Mouse (Mus musculus) stomach, embryonic 16.5 days (tissue): ENCODE measurements at regions not wholly inside any gene's neighbourhood (a gene's known extent, or its start where the extent isn't known, plus 50 kb on each side); places are given as distances from the start of the nearest gene placed in this dataset.

Experiments used
- ATAC-seq: fragments of 200-750 bp; cut with Nextera tagmentation; 2 replicates; pipeline ENCODE4 v1.8.0; 2017; ENCODE audit warnings: moderate number of reproducible peaks, moderate TSS enrichment; ENCODE audit not compliant: insufficient read depth, low FRiP score
- H3K27ac ChIP-seq: fragments of 300-500 bp; sonication (generic); 2 replicates; pipeline ENCODE4 v1.5.1; 2014; ENCODE audit warnings: low read length
- H3K27me3 ChIP-seq: fragments of 300-500 bp; sonication (generic); 2 replicates; pipeline ENCODE4 v1.6.1; 2014; ENCODE audit warnings: low read length, control low read depth, mixed read lengths; ENCODE audit not compliant: control insufficient read depth, insufficient read depth
- H3K36me3 ChIP-seq: fragments of 300-500 bp; sonication (generic); 2 replicates; pipeline ENCODE4 v1.6.1; 2014; ENCODE audit warnings: low read length; ENCODE audit not compliant: control insufficient read depth, insufficient read depth
- H3K4me1 ChIP-seq: fragments of 300-500 bp; sonication (generic); 2 replicates; pipeline ENCODE4 v1.6.1; 2014; ENCODE audit warnings: low read length, control low read depth, mixed read lengths; ENCODE audit not compliant: control insufficient read depth, insufficient read depth
- H3K4me2 ChIP-seq: fragments of 300-500 bp; sonication (generic); 2 replicates; pipeline ENCODE4 v1.6.1; 2014; ENCODE audit warnings: low read depth, low read length, mixed read lengths
- H3K4me3 ChIP-seq: fragments of 300-500 bp; sonication (generic); replicated peaks from 2 replicates; pipeline ENCODE4 v1.5.1; 2014; ENCODE audit warnings: mild to moderate bottlenecking, low read length
- H3K9ac ChIP-seq: fragments of 300-500 bp; sonication (generic); 2 replicates; pipeline ENCODE4 v1.6.1; 2014; ENCODE audit warnings: low read length
- H3K9me3 ChIP-seq: fragments of 300-500 bp; sonication (generic); replicated peaks from 2 replicates; pipeline ENCODE4 v1.6.1; 2016; ENCODE audit warnings: low read length, control low read depth; ENCODE audit not compliant: control insufficient read depth
- WGBS: fragments of 180-500 bp; shearing (Covaris S2); extraction: QIAGEN DNeasy Blood & Tissue Kit; methylation state at CpG from one replicate; pipeline ENCODE4 v1.1.7; 2014; 5-methylcytosine and 5-hydroxymethylcytosine counted together

DNA sequence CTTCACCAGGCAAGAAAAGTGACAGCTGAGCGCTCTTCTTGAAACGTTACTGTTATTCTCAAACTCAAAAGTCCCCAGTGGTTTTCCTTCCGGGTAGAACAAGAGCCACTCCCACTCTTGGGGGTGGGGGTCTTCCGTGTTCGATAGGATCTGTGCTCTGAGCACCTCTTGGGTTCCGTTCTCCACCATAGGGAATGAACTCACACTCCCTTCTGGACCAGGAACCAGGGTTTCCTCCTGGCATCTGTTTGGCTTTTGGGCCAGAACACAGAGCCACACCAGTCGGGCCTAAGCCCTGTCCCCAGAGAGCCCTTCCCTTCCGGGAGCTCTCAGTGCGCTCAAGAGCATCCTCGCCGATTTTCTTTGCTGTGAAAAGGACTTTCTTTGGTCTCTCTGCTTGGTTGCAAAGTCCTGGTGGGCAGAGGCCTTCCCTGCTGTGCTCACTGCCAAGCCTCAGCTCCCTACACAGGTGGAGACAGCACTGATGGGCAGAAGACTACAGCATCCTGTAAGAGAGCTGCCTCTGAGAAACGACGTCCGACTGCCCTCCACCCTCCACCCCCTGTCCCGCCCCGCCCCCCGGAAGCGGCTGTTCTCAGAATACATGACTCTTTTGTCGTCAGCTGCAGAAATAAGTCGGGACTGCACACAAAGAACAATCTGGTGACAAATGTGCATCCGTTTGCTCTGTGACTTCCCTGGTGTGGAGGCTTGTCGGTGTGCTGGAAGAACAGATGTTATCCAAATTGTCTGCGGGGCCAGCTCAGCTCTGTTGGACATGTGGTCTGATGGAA is 90.9 kb upstream of the Lef1 start:
- WGBS: 18% methylated on average over 23 of the region's 23 CpGs
- ATAC-seq: peak; percentile 62

GRCm38 (mm10) chr3:131017899-131018298 is 92.4 kb upstream of the Lef1 start:
- no peak for ATAC-seq
- no peak overlapping the region for H3K4me3 ChIP-seq
- H3K9me3 ChIP-seq: no peaks in the 10 kb centered on the region
- no peak overlapping the region for H3K4me2 ChIP-seq
- H3K4me1 ChIP-seq: no peaks in the 10 kb centered on the region; the same call in 1 of the 2 replicates
- no peak overlapping the region for H3K27ac ChIP-seq
- no peaks in the 10 kb centered on the region for H3K36me3 ChIP-seq
- H3K27me3 ChIP-seq: no peaks in the 10 kb centered on the region
- no peak overlapping the region for H3K9ac ChIP-seq
- 84% methylated on average over 9 of the region's 9 CpGs for WGBS

More for the DNA sequence above, 90.9 kb upstream of the Lef1 start:
- H3K4me3 ChIP-seq: peak overlapping the region; percentile 36
- H3K4me2 ChIP-seq: peak overlapping the region; percentile 54
- H3K36me3 ChIP-seq: no peaks in the 10 kb centered on the region
- no peaks in the 10 kb centered on the region for H3K9me3 ChIP-seq
- peak overlapping the region; percentile 62 for H3K9ac ChIP-seq
- H3K27me3 ChIP-seq: no peaks in the 10 kb centered on the region
- no peak overlapping the region for H3K27ac ChIP-seq
- no peaks in the 10 kb centered on the region; the same call in 1 of the 2 replicates for H3K4me1 ChIP-seq

GRCm38 (mm10) chr3:131016104-131016503 is 94.2 kb upstream of the Lef1 start:
- Histone ChIP-seq H3K4me2 (no peak overlapping the region), H3K9ac (no peak overlapping the region), H3K36me3 (no peaks in the 10 kb centered on the region), H3K27me3 (no peaks in the 10 kb centered on the region), H3K4me3 (no peak overlapping the region), H3K27ac (no peak overlapping the region), H3K4me1 (no peaks in the 10 kb centered on the region; the same call in 1 of the 2 replicates), H3K9me3 (no peaks in the 10 kb centered on the region)
- WGBS: 58% methylated on average over 10 of the region's 10 CpGs
- ATAC-seq: no peak

DNA sequence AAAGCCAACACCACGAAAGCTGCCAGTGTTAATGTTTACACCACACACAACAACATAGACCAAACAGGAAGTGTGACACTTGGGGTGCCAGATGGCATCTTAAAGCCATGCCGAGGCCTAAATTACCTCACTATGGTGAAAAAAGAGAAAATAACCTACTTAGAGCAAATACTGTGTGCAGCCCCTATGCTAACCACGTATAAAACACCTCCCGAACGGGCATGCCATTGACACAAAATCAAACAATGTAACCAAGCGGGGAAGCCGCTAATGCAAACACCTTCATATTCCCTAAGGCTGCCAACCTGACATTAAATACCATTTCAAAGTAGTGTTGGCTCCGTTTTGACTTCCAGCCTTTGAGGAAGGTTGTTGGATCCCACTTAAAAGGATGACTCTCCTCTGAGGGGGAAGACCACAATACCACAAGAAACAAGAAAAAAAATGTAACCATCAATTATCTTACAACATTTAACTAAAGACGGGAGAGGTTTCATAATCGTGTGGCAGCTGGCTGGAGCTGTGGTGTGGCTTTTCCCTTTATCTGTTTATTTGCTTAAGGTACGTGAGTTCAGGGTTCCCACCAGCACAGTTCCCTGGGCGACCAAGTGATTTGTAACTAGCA is 96.1 kb upstream of the Lef1 start:
- ATAC-seq: no peak
- H3K4me3 ChIP-seq: no peak overlapping the region
- H3K4me2 ChIP-seq: no peak overlapping the region
- H3K36me3 ChIP-seq: no peaks in the 10 kb centered on the region
- H3K27me3 ChIP-seq: no peaks in the 10 kb centered on the region
- no peak overlapping the region for H3K27ac ChIP-seq
- no peaks in the 10 kb centered on the region; the same call in 1 of the 2 replicates for H3K4me1 ChIP-seq
- H3K9me3 ChIP-seq: no peaks in the 10 kb centered on the region
- 45% methylated on average over 12 of the region's 12 CpGs for WGBS
- no peak overlapping the region for H3K9ac ChIP-seq

DNA sequence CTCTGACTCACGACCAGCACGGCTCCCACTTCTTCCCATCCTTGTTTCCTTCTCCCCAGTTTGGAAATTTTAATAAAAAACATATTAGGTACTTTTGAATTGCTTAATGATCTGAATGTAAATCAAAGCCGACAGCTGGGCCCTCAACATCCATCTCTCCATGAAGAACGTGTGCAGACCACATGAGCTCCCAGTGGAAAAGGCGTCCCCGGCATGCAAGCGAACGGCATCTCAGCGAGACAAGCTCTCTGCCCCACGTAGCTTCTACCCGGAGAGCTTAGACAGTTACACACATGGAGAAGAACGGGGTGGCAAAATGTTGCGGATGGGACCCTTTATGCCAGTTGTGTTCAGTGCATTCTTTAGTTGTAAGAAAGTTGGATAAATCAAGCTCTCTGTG is 109.6 kb upstream of the Lef1 start:
- no peaks in the 10 kb centered on the region for H3K9me3 ChIP-seq
- no peaks in the 10 kb centered on the region for H3K36me3 ChIP-seq
- H3K9ac ChIP-seq: no peak overlapping the region
- H3K4me3 ChIP-seq: no peak overlapping the region
- 78% methylated on average over 13 of the region's 13 CpGs for WGBS
- no peak overlapping the region for H3K27ac ChIP-seq
- no peak overlapping the region for H3K4me2 ChIP-seq
- H3K4me1 ChIP-seq: peaks cover 3% of the 10 kb centered on the region; the same call in 1 of the 2 replicates
- no peaks in the 10 kb centered on the region for H3K27me3 ChIP-seq
- no peak for ATAC-seq

DNA sequence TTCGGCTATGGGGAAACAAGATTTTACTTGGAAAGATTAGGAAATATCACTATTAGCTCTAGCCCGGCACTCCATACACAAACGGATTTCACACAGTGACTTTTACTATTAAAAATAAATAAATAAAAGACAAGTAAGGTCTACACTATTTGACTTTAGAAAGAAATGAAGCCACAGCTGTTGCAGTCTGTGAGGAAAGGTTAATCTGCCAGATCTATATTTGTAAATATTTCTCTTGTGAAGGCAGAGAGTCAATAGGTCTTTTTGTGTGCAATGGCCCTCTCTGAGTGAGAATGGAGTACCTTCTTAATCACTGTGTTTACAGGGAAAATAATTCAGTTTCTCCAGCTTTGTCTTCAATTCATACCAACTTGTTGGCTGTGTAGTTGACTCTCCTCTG is 110.0 kb upstream of the Lef1 start:
- ATAC-seq: no peak
- H3K27ac ChIP-seq: no peak overlapping the region
- H3K4me2 ChIP-seq: no peak overlapping the region
- no peaks in the 10 kb centered on the region for H3K9me3 ChIP-seq
- no peak overlapping the region for H3K4me3 ChIP-seq
- no peaks in the 10 kb centered on the region for H3K27me3 ChIP-seq
- H3K4me1 ChIP-seq: peaks cover 3% of the 10 kb centered on the region; the same call in 1 of the 2 replicates
- WGBS: 31% methylated on average over 3 of the region's 3 CpGs
- H3K9ac ChIP-seq: no peak overlapping the region
- H3K36me3 ChIP-seq: no peaks in the 10 kb centered on the region

DNA sequence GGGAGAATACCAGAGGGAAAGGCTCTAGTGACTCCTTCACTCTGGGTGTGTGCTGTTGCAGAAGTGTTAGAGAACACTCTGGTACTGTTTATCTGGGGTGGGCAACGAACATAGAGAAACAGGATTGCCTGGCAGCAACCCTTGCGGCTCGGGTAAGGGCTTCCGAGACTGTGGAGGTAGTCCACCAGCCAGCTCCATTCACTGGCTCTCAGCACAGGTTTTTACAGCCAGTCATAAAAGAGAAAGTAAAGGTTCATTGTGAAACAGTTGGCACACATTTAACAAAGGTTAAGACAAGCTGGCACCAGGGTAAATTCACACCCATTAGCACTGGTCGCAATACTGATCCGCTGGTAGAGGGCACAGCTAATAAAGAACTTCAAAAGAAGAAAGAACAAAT is 110.5 kb upstream of the Lef1 start:
- WGBS: 63% methylated on average over 6 of the region's 6 CpGs
- no peaks in the 10 kb centered on the region for H3K36me3 ChIP-seq
- H3K27ac ChIP-seq: no peak overlapping the region; the same call in 1 of the 2 replicates
- no peak overlapping the region for H3K9ac ChIP-seq
- H3K27me3 ChIP-seq: no peaks in the 10 kb centered on the region
- ATAC-seq: no peak
- H3K9me3 ChIP-seq: no peaks in the 10 kb centered on the region
- H3K4me3 ChIP-seq: no peak overlapping the region
- peaks cover 3% of the 10 kb centered on the region; the same call in 1 of the 2 replicates for H3K4me1 ChIP-seq
- H3K4me2 ChIP-seq: no peak overlapping the region

DNA sequence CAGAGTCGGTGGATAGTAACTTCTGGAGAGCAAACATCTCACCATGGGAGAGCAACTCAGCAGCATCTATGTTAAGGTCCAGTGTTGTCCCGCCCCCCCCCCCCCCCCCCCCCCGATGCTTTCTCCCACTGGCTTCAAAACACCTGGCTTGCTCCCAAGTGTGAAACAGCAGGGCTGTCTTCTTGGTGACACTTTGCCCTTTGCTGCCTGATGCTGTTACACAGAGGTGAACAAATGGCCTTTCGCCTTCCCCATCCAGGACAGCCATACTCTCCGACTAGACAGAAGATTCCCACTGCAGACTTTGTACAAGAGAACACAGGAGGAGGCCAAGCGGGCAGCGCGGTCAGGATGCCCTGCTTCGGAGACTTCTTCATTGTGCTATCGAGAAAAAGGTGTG is 111.8 kb upstream of the Lef1 start:
- Histone ChIP-seq H3K27ac (no peak overlapping the region), H3K36me3 (no peaks in the 10 kb centered on the region), H3K4me1 (peaks cover 3% of the 10 kb centered on the region; the same call in 1 of the 2 replicates), H3K9ac (no peak overlapping the region), H3K4me3 (no peak overlapping the region), H3K27me3 (no peaks in the 10 kb centered on the region), H3K9me3 (no peaks in the 10 kb centered on the region), H3K4me2 (no peak overlapping the region)
- ATAC-seq: no peak
- WGBS: 63% methylated on average over 10 of the region's 10 CpGs

DNA sequence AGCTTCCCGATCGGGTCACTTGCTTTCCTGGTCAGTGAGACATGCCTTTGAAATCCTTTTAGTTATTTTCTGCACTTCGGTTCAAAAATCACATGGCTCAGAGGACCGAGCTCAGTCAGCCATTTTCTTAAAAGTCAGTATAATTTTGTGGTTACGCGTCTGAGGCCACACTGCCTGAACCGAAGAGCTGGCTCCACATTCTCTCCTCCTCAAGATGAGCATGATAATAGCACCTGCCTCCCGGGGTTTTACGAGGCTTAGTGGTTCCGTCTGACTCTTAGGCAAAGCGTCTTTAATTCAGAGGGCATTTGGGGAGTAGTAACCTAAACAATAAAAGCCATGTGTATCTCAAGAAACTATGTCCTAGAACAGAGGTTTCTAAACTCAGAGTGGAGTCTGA is 113.5 kb upstream of the Lef1 start:
- no peak overlapping the region for H3K4me3 ChIP-seq
- no peak for ATAC-seq
- H3K9me3 ChIP-seq: no peaks in the 10 kb centered on the region
- 65% methylated on average over 11 of the region's 11 CpGs for WGBS
- H3K4me1 ChIP-seq: peaks cover 3% of the 10 kb centered on the region; the same call in 1 of the 2 replicates
- no peaks in the 10 kb centered on the region for H3K36me3 ChIP-seq
- H3K4me2 ChIP-seq: no peak overlapping the region
- no peaks in the 10 kb centered on the region for H3K27me3 ChIP-seq
- H3K9ac ChIP-seq: no peak overlapping the region
- no peak overlapping the region for H3K27ac ChIP-seq
